Mouse (Mus musculus) right cerebral cortex, postnatal 14 days (tissue): ENCODE data around the gene Pabpc1l.
A peak's percentile ranks its signal among the peaks of the same experiment; 100 is the strongest.

Source experiments
- DNase-seq: peaks from one replicate; pipeline ENCODE4 v3.0.0; 2022

The Pabpc1l gene

GRCm38 (mm10) chr2:164025150-164025549, at the start of gene Pabpc1l:
TSS of gene Pabpc1l (plus strand) at chr2:164025450.
- DNase-seq: no peak

- DNase-seq: no peak
These were observed 48.8 kb upstream of the Pabpc1l start for GRCm38 (mm10) chr2:163976448-163976847.

- no peak for DNase-seq
These were observed 38.0 kb upstream of the Pabpc1l start for GRCm38 (mm10) chr2:163987233-163987632.

GRCm38 (mm10) chr2:163992871-163993270, 32.4 kb upstream of the Pabpc1l start:
- DNase-seq: no peak

- no peak for DNase-seq
These were observed 30.6 kb upstream of the Pabpc1l start, which contains the start of gene Ywhab for GRCm38 (mm10) chr2:163994654-163994976. TSS of gene Ywhab (plus strand) at chr2:163994960.

- peak; percentile 91 for DNase-seq
These were observed 30.0 kb upstream of the Pabpc1l start for GRCm38 (mm10) chr2:163994977-163995862.

GRCm38 (mm10) chr2:163996275-163996674, 29.0 kb upstream of the Pabpc1l start:
- DNase-seq: no peak

- DNase-seq: no peak
These were observed 28.4 kb upstream of the Pabpc1l start for GRCm38 (mm10) chr2:163996899-163997298.

GRCm38 (mm10) chr2:163998981-163999380, 26.3 kb upstream of the Pabpc1l start:
- DNase-seq: no peak

- no peak for DNase-seq
These were observed 22.6 kb upstream of the Pabpc1l start for GRCm38 (mm10) chr2:164002637-164003036.

GRCm38 (mm10) chr2:164004503-164004902, 20.7 kb upstream of the Pabpc1l start:
- no peak for DNase-seq

- no peak for DNase-seq
These were observed 18.3 kb upstream of the Pabpc1l start for GRCm38 (mm10) chr2:164006932-164007331.

- no peak for DNase-seq
These were observed 17.7 kb upstream of the Pabpc1l start for GRCm38 (mm10) chr2:164007547-164007946.

GRCm38 (mm10) chr2:164007987-164008545, 17.2 kb upstream of the Pabpc1l start:
- no peak for DNase-seq

GRCm38 (mm10) chr2:164009227-164009626, 16.0 kb upstream of the Pabpc1l start:
- no peak for DNase-seq

GRCm38 (mm10) chr2:164010496-164010895, 14.8 kb upstream of the Pabpc1l start:
- DNase-seq: no peak

GRCm38 (mm10) chr2:164010944-164011343, 14.3 kb upstream of the Pabpc1l start:
- DNase-seq: no peak

- no peak for DNase-seq
These were observed 9.9 kb upstream of the Pabpc1l start for GRCm38 (mm10) chr2:164015304-164015703.

GRCm38 (mm10) chr2:164018910-164019309, 6.3 kb upstream of the Pabpc1l start:
- DNase-seq: no peak

- no peak for DNase-seq
These were observed 5.3 kb upstream of the Pabpc1l start for GRCm38 (mm10) chr2:164019943-164020342.

GRCm38 (mm10) chr2:164022104-164022503, 3.1 kb upstream of the Pabpc1l start:
- DNase-seq: no peak

- DNase-seq: no peak
These were observed 5.9 kb downstream of the Pabpc1l start for GRCm38 (mm10) chr2:164031147-164031546.

- DNase-seq: no peak
These were observed 7.7 kb downstream of the Pabpc1l start for GRCm38 (mm10) chr2:164032973-164033372.

GRCm38 (mm10) chr2:164036520-164037019, 11.3 kb downstream of the Pabpc1l start:
- no peak for DNase-seq
